Mouse (Mus musculus) monocyte, adult 2 months (primary cell): ENCODE measurements around the gene Fam184a.

ENCODE experiments used
- DNase-seq, 2 experiments: peaks; one replicate each; pipeline ENCODE4 v3.0.0; 2022; ENCODE audit warnings: low spot score in 2 of 2, low read depth in 1 of 2

Fam184a gene

DNA sequence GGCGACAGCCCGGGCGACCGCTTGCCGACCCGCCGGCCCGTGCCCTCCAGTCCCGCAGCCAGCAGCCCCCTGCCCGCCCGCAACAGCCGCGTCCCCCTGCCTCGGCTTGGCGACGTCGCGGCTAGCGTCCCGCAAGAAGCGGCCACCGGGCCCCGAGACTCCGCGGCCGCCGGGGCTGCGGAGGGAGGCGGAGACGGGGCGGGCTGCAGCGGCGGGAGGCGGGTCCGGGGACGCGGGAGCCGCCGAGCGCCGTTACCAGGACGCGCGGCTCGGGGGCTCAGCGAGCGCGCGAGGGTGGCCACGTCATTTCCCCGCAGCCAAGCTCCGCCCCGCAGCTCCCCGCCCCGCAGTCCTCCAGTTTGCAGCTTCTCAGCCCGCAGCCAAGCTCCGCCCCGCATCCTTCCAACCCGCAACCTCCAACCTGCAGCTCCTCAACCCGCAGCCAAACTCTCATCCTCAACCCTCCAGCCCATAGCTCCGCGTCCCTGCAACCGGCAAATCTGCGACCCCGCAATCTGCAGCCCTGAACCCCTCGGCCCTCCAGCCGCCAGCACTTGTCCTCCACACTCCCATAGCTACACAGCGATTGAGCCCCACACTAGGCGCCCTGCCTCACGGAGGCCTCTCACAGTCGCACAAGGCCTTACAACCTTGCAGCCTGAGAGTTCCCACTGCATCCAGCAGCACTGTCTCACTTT is at the start of gene Fam184a:
Gene Fam184a, minus strand, starts transcription at position 169 of the 698 bp plus-strand sequence.
- DNase-seq: no peak

DNA sequence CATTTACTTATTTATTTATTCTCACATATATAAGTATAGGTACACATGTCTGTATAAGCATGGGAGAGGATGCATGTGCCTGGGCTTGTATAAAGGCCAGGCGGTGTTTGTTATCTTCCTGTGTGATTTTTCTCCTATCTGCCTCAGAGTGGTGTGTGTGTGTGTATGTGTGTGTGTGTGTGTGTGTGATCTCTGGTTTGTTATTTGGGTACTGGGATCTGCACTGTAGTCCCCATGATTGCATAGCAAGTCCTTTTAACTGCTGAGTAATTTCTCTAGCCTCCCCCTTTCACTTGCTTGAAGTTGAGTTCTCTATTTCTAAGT is 45.3 kb upstream of the Fam184a start:
- no peak for DNase-seq

DNA sequence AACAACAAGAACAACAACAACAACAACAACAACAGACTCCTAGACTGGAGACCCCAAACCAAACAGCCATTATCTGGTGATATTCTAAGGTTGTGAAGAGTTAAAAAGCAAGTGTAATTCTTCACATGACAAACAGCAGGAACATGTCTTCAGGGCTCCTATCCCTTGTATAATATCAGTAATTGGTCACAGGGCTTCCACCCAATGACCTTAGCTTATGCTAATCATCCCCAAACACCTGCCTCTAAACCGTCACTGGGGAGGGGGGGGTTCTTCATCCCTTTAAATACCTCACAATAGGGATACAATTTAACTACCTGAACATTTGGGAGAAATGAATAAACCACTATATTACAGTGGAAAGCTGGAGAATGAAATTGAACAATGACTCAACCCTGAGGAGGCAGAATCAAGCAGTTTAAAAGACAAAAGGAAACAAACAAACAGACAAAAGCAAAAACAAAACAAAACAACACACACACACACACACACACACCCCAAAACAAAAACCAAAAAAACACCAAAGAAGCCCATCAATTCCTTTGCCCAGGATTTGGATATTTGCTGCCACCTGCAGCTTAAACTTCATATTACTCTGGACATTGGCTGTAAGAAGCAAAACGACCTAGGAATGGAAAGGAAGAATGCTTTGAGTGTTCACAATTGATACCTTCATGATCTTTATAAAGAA is 44.8 kb upstream of the Fam184a start:
- DNase-seq: no peak

DNA sequence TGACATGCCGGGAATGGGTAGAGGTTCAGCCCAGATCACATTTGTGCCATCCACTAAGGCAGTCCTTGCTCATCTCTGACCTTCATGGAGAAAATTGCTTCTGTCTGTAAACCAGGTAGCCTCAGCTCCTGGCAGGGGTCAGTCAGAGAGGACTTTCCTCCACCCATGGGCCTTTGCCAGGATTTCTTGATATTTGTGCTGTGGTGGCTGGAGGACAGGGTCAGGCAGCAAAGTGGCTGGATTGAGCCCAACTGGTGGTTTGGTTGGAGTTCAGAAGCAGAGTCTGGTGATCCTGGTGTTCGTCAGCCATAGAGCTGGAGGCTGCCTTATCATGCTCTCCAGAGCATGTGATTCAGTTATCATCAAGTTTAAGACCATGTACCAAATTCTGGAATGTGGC is 40.4 kb upstream of the Fam184a start:
- no peak for DNase-seq

DNA sequence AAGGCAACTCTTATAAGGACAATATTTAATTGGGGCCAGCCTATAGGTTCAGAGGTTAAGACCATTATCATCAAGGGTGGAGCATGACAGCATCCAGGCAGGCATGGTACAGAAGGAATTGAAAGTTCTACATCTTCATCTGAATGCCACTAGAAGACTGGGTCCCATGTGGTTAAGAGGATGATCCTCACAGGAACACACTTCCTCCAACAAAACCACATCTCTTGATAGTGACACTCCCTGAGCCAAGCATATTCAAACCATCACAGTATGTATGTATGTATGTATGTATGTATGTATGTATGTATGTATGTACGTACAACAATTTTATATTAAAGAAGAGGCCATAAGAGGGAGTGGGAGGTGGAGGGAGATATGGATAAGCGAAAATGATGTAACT is 25.7 kb upstream of the Fam184a start:
- DNase-seq: no peak

DNA sequence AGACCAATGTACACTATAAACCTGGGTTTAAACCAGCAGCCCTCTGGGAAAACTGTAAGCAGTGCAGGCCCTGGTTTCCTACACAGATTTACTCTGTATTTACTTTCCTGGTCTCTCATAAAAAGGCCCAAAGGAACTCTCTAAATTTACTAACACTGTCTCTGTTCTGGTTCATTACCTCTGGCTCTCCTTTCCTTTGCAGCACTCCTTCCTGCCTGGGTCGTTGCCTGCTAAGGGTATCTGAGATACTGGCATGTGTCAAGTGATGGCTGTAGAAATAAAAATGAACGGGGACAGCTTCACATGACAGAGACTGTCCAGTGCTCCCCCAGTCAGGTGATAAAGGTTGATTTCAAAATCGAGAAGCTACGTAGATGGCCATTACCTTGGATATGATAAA is 21.8 kb upstream of the Fam184a start:
- no peak for DNase-seq

DNA sequence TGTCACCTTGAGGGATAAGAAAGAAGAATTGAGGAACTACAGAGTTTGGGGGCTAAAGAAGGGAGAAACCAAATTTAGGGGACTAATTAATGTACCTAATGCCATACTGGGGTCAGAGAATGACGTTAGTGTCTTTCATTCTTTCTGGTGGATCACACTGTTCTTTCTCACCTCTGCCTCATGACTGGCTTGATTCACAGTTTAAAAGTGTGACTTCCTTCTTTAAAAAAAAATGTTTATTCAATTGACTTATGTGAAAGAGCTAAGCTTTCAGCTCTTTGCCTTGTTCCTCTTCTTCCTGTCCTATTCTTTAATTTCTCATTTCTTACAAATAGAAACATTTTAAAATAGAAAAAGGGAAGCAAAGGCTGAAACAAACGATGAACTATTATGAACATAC is 20.6 kb upstream of the Fam184a start:
- DNase-seq: no peak

DNA sequence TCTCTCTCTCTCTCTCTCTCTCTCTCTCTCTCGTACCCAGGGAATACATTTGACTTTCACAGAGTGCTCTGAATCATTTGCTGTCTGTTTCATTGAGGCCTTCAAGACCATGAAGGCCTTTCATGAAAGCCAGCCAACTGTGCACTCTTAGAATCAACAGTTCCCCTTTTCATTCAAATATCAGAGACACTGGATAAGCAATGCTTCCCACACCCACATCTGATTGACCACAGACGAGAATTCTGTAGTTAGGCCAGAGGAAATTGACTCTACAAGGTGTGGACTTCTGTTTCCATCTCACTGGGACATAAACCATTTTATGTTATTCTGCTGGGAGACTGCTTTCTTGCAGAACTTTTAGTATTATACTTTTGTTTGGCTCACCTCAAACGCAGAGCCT is 17.8 kb upstream of the Fam184a start:
- DNase-seq: no peak

DNA sequence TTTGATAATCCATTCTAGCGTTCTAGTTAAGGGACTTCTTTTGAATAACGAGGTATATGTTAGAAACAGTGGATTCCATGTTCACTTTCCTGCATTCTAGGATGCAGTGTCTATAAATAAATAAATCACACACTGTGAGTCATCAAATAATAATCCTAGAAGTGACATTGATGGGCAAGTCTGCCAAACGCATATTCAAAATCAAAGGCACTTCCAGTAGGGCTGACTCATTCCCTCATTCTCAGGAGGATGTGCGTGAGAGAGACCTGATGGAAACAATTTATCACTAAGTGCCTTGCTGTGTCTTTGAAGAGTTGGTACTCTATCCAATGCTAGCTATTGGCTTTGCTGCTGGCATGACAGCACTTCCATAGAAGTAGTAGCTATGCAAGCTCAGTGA is 14.5 kb upstream of the Fam184a start:
- no peak for DNase-seq

DNA sequence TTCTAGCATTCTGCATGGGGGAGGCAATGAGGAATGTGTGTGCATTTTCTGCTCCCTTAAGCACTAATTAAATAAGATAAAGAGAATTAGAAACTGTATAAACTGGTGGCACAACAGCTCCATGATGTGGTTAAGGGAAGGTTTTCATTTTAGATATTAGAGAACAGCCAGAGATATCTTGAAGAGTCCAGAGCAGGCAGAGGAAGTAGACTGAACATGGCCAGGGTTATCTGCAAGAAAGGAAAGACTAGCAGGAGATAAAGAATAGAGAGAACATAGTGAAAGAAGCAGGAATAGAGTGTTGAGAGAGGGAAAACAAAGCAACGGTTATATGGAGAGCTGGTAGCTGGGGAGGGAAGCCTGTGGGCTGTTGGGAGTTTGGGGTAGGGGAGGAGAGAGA is 1.8 kb upstream of the Fam184a start:
- DNase-seq: no peak

DNA sequence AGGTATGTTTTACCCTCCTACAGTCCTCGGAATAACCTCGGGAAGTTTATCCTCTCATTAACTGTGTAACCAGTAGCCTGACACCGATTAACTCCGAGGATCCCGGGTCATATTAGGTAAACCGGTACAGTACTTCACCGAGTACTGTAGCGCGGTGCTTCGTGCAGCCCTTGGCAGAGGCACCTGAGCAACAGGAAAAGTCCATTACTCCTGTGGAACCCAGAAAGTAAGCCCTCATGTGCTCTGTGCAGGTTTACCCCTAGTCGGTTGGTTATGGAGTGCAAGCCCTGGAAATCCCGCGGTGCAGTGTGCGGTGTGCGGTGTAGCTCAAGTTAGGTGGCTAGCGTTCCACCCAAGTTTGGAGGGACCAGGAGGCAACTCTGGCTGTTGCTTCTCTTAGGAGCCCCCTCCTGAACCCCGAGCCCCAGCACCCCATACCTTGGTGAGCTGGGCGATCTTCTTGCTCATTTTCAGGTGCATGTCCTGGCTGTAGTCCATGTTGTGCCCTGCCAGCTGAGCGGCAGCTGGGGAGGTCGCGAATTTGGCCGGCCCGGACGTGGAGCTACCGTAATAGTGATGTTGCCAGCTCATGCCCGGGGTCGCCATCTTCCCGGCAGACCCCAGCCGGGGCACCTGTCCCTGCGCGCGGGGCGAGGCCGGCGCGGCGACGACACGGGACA is 508 bp downstream of the Fam184a start:
- DNase-seq: no peak

DNA sequence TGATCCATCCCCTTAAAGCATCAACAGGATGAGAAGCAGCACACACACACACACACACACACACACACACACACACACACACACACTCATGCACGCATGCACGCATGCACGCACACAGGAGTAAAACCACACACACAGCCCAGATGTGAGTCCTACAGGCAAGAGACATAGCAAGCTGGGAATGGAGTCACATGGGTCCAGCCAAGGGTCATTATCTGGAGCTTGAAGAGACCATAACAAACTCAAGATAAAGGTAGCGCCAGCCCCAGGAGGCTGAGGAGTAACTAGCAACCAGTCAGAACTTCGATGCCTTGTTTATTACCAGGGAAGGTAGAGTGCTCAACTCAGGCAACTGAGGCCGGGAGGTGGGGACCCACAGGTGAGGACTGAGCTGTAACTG is 4.9 kb downstream of the Fam184a start:
- DNase-seq: no peak

DNA sequence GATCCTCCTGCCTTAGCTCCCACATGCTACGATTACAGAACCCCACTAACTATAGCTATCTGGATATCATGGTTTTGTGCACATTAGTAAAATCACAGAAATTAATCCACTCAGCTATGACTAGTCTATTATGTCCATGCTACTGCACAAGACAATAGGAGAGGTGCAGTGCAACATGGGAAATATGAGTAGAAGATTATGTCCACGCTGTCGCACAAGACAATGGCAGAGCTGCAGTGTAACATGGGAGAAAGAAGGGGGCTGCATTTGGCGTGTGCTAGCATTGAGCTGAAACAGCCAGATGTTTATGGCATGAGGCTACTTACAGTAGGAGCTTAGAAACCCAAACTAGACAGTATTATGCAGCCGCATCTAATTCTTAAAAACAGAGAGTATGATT is 8.0 kb downstream of the Fam184a start:
- DNase-seq: no peak

DNA sequence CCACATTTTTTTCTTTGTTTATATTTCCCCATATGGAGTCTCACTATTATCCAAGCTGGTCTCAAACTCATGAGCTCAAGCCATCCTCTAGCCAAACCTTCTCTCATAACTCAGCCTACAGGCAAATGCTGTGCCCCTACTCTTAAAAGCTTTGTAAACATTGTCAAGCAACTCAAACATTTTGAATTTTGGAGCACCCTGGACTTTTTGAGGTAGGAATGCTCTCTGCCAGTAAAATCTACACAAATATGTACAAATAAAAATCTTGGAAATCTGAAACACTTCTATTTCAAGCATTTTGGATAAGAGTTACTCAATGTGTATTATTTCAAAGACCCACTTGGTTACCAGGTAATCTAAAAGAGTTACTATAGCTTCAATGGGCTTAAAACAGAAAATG is 10.9 kb downstream of the Fam184a start:
- no peak for DNase-seq

DNA sequence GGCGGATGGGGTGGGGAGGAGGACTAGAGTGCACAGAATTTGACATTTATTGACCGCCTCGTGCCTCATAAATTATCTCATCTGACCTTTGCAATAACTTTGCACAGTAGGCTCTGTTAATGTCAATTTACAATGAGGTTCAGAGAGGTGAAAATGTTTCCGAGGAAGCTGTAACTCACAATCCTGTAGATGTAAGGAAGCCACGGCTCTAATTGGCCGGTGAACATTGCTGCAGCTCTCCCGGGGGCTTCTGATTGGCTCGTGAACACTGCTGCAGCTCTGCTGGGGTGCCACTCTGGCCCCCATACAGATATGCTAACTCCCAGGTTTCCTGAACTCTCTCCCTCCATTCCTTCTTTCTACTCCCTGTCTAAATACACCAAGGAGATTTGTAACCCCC is 12.1 kb downstream of the Fam184a start:
- DNase-seq: no peak

DNA sequence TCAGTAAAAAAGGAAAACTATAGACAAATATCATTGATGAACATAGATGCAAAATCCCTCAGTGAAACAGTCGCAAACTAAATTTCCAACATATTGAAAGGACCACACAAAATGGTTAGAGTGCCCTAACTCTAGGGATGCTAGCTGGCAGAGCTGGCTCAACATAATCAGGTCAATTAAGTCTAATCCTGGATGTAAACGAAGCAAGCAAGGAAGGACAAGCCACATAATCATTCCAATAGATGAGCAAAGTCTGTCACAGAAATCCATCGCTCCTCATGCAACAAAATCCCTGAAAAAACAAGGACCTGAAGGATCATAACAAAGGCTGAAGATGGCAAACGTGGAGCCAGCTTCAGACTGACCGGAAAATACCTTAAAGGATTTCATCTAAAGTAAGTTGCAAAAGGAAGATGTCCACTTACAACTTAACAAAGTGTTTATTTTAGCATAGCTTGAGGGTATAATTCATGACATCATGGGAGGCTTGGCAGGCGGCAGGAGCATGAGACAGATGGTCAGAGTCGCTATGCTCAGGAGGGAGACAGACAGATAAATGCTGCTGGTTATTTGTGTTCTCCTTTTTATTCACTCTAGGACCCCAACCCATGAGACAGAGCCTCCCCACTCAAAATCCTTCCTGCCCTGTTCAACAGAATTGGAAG is 15.6 kb downstream of the Fam184a start:
- DNase-seq: no peak

DNA sequence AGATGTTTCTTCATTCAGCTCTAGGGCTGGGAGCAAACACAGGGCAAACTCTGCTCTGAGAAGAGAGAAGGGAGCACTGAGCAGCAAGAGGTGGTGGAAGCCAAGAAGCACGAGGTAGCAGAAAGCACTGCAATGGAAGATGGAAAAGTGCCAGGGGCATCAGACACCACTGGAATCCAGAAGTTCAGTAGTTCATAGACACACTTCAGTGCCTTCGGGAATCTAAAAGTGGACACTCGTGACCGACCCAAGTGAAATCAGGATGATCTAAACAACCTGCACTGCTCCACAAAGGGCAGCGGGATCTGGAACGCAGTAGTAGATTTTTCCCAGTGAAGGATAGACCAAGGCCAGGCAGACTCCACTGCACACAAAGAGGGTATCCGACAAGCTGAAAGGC is 18.6 kb downstream of the Fam184a start:
- DNase-seq: no peak

DNA sequence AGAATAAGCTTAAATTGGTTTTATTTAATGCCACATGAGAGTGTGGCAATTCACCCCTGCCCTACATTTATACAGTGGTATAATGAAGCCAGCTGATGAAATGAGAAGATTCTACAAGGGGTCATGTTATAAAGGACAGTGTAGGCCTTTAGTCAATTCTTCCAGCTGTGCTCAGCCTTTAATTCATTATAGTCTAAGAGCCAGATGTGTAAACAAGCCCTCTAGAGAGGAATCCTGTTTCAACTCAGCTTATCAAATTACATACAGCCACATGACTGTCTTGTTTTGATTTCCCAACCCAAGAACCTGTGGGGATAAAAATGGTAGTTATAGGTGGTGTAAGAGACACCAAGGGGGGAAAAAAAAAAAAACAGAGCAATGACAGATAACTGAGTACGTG is 22.0 kb downstream of the Fam184a start:
- DNase-seq: no peak

DNA sequence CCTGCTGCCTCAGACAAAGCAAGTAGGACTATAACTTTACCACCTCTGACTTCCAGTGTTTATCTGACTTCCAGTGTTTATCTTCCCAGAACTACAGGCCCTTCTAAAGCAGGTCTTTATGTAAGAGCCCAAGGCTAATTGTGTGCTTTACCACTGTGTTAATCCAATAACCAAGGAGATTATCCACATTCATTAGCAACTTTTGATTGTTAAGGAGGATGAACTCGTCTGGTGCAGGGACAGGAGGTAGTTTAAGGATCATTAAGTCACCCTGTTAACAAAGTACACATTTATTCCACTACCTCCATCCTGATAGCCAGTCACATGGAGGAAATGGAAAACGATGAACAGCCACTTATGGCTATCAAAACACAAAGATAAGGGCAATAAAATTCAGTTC is 25.6 kb downstream of the Fam184a start:
- DNase-seq: no peak

DNA sequence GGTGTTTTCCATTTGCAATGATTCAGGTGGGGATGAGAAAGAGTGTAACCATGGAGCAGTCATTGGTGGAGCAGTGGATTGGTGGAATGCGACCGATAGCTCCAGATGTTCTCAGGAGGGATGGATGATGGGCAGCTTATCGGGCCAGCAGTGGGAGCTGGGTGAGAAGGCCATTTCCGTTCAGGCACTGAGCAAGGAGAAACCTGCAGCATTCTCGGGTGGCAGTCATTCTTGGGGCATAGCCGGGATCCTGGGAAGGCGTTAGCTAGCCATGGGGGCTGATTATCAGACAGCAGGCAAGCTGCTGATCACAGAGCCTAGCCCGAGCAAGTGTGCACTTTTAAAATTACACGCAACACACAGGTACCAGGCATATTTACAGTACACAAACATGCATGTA is 46.4 kb downstream of the Fam184a start:
- no peak for DNase-seq

DNA sequence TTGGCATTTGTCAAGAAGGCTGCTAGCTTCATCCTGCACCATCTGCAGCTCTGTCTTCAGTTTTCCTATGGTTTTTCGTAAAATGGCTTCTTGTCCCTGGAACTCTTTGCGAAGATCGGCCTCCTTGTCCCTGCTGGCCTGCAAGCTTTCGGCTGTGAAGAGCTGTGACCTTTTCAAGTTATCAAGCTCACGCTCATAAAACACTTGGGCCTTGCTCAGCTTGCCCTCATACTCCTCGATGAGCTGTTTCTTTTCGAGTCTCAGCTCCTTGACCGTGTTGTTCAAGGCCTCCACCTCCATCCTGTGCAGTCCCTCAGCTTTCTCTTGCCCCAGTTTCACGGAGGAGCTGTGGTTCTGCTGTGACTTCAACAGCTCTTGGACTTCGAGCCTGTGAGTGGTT is 52.4 kb downstream of the Fam184a start:
- no peak for DNase-seq

DNA sequence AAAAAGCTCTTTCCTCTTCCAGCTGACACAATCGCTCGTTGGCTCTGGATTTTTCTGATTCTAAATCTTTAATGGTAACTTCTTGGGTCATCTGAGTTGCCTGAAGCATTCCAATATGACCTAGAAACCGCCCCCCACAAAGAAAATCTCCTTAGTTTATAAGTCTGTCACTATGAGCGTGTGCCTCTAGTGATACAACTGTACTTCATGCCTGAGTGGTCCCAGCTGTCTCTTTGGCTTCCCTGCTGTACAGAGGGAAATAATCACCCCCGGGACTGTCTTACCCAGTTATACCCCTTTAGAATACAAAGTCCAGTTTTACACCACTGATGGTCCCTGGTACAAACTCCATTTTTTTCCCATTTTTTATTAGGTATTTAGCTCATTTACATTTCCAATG is 56.2 kb downstream of the Fam184a start:
- no peak for DNase-seq
